Mouse (Mus musculus) bone marrow, adult 2 months (tissue): ENCODE measurements around the gene Sfi1.
"Not testable (repeated sequence)": the region's sequence is repeated elsewhere in the genome, so short reads cannot be mapped to it uniquely, and the experiment has no call there.

Experiments
- CTCF ChIP-seq: fragments of 200-500 bp; IDR thresholded peaks from 2 replicates; pipeline ENCODE4 v1.5.1; 2011; ENCODE audit warnings: low read length, control low read depth; ENCODE audit not compliant: control insufficient read depth, insufficient read depth
- POLR2A ChIP-seq: fragments of 200-500 bp; IDR thresholded peaks from 2 replicates; pipeline ENCODE4 v1.6.1; 2011; ENCODE audit warnings: low read depth, mild to moderate bottlenecking, control low read depth, low read length, borderline replicate concordance; ENCODE audit not compliant: control insufficient read depth

DNA sequence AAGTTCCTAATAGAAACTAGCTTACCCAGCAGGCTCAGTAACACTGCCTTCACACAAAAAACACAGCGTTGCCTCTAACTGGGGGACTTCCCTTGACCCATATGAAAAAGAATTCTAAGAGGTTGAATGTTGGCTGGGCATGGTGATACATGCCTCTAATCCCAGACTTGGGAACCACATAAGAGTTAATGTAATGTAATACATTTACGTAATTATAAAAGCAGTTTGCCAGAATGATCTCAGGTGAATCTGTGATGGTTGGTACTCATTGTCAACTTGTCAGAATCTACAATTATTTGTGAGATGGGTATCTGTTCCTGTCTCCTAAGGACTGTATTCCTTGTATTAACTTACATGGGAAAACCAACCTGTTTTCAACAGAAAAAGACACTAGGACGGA is 36.3 kb downstream of the Sfi1 start:
- not testable (repeated sequence) for TF ChIP-seq CTCF, POLR2A
